Mouse (Mus musculus): ENCODE measurements around the gene Zcchc14.

DNA sequence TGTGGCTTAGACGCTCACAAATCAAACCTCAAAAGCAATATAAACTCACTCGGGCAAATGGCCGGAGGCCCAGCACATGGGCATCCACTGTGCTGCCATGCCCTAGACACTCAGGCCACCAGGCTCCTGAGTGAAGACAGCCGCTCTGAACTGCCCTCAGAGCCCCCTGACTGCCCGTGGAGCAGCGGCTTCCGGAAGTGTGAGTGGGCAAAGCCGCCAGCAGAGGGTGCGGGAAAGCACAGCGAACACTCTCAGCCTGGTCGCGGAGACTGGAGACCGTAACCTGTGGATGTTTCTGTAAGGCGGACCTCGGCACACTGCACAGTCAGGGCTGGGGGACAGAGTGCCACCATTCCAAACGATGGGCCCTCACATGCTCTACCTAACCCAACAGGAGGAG, 94.2 kb downstream of the Zcchc14 start:
- TF ChIP-seq TCF12 (IDR thresholded peaks at IDR 0.05; ENCODE audit: low read depth, low read length) (no peak), CTCF (conservative IDR thresholded peaks at IDR 0.05 in 1 of 2, IDR thresholded peaks at IDR 0.05 in 1 of 2; ENCODE audit: low read depth in 2 of 2, low read length in 2 of 2) (no peak)

All from CH12.LX (cell line).